Mouse (Mus musculus) liver, embryonic 13.5 days (tissue): Measurements from ENCODE around the gene Slc22a30. TPM values are rescaled to one million over a fixed set of nuclear protein-coding genes. Genes with fewer than 3 reads are reported as not detected.
"Not testable (repeated sequence)": the region's sequence is repeated elsewhere in the genome, so short reads cannot be mapped to it uniquely, and the experiment has no call there.

Experiments used
- ATAC-seq: fragments of 200-750 bp; cut with Nextera tagmentation; 2 replicates; pipeline ENCODE4 v1.8.0; 2017; ENCODE audit warnings: low read depth, mild to moderate bottlenecking, moderate number of reproducible peaks, moderate library complexity
- DNase-seq: peaks from one replicate; pipeline ENCODE4 v3.0.0; 2022
- H3K27ac ChIP-seq: fragments of 300-500 bp; sonication (generic); 2 replicates; pipeline ENCODE4 v1.5.1; 2015; ENCODE audit warnings: moderate library complexity, mild to moderate bottlenecking, inconsistent platforms
- H3K27me3 ChIP-seq: fragments of 300-500 bp; sonication (generic); 2 replicates; pipeline ENCODE4 v1.6.1; 2015; ENCODE audit warnings: mild to moderate bottlenecking, inconsistent platforms
- H3K36me3 ChIP-seq: fragments of 300-500 bp; sonication (generic); 2 replicates; pipeline ENCODE4 v1.6.1; 2015; ENCODE audit warnings: mild to moderate bottlenecking, inconsistent platforms
- H3K4me1 ChIP-seq: fragments of 300-500 bp; sonication (generic); replicated peaks from 2 replicates; pipeline ENCODE4 v1.6.1; 2015; ENCODE audit warnings: inconsistent platforms
- H3K4me2 ChIP-seq: fragments of 300-500 bp; sonication (generic); 2 replicates; pipeline ENCODE4 v1.6.1; 2015; ENCODE audit warnings: inconsistent platforms, mild to moderate bottlenecking, moderate library complexity
- H3K4me3 ChIP-seq: fragments of 300-500 bp; sonication (generic); replicated peaks from 2 replicates; pipeline ENCODE4 v1.5.1; 2015; ENCODE audit warnings: mild to moderate bottlenecking, inconsistent platforms
- H3K9ac ChIP-seq: fragments of 300-500 bp; sonication (generic); 2 replicates; pipeline ENCODE4 v1.6.1; 2015; ENCODE audit warnings: mild to moderate bottlenecking, inconsistent platforms
- H3K9me3 ChIP-seq: fragments of 300-500 bp; sonication (generic); replicated peaks from 2 replicates; pipeline ENCODE4 v1.6.1; 2016; ENCODE audit warnings: inconsistent platforms
- WGBS: fragments of 180-500 bp; shearing (Covaris S2); methylation state at CpG from one replicate; pipeline ENCODE4 v1.1.7; 2015; ENCODE audit not compliant: insufficient replicate concordance; 5-methylcytosine and 5-hydroxymethylcytosine counted together
- polyA plus RNA-seq: library from polyadenylated mRNA; unstranded; fragments of >200 nt; fragmentation: Nextera tagmentation; extraction: Ambion mirVana; gene quantifications from 2 replicates; pipeline ENCODE4 v1.2.1, GENCODE M21; 2015

Gene Slc22a30
- polyA plus RNA-seq = not detected in 2 replicates

GRCm38 (mm10) chr19:8405011-8405410 is at the start of gene Slc22a30:
TSS of gene Slc22a30 (minus strand) at chr19:8405111.
- DNase-seq, ATAC-seq, H3K4me2 ChIP-seq, H3K27me3 ChIP-seq, H3K4me1 ChIP-seq, H3K36me3 ChIP-seq, H3K9me3 ChIP-seq, H3K4me3 ChIP-seq, H3K27ac ChIP-seq, H3K9ac ChIP-seq: not testable (repeated sequence)
- WGBS = 65% methylated on average over 1 of the region's 2 CpGs

GRCm38 (mm10) chr19:8448321-8448720 is 43.4 kb upstream of the Slc22a30 start:
- no peak overlapping the region for H3K9ac ChIP-seq
- H3K4me3 ChIP-seq = no peak overlapping the region
- H3K4me1 ChIP-seq = no peaks in the 10 kb centered on the region
- 39% methylated on average over 2 of the region's 2 CpGs for WGBS
- no peak for ATAC-seq
- no peak for DNase-seq
- no peak overlapping the region for H3K27ac ChIP-seq
- no peaks in the 10 kb centered on the region; the same call in 1 of the 2 replicates for H3K9me3 ChIP-seq
- no peaks in the 10 kb centered on the region for H3K27me3 ChIP-seq
- no peak overlapping the region for H3K4me2 ChIP-seq
- no peaks in the 10 kb centered on the region for H3K36me3 ChIP-seq

- WGBS = 62% methylated on average over 1 of the region's 1 CpGs
- no peak for ATAC-seq
Observed at GRCm38 (mm10) chr19:8447516-8447915, 42.6 kb upstream of the Slc22a30 start.

GRCm38 (mm10) chr19:8431051-8431662 is 26.2 kb upstream of the Slc22a30 start:
- no peak overlapping the region for H3K4me3 ChIP-seq
- H3K4me1 ChIP-seq = no peaks in the 10 kb centered on the region
- no peaks in the 10 kb centered on the region for H3K36me3 ChIP-seq
- 0 out of 2 replicates have a peak, but pooled peaks cover 3% of the 10 kb centered on the region for H3K9me3 ChIP-seq
- WGBS = 66% methylated on average over 5 of the region's 5 CpGs
- DNase-seq (no peak), ATAC-seq (no peak)
- H3K27ac ChIP-seq = no peak overlapping the region
- no peak overlapping the region for H3K4me2 ChIP-seq
- no peak overlapping the region for H3K9ac ChIP-seq
- no peaks in the 10 kb centered on the region for H3K27me3 ChIP-seq

More at GRCm38 (mm10) chr19:8447516-8447915, 42.6 kb upstream of the Slc22a30 start:
- no peak overlapping the region for H3K27ac ChIP-seq
- H3K36me3 ChIP-seq = no peaks in the 10 kb centered on the region
- no peak overlapping the region for H3K4me2 ChIP-seq
- H3K4me3 ChIP-seq = no peak overlapping the region
- H3K9me3 ChIP-seq = no peaks in the 10 kb centered on the region; the same call in 1 of the 2 replicates
- no peaks in the 10 kb centered on the region for H3K27me3 ChIP-seq
- H3K9ac ChIP-seq = no peak overlapping the region
- no peaks in the 10 kb centered on the region for H3K4me1 ChIP-seq
- DNase-seq = no peak

GRCm38 (mm10) chr19:8407290-8408021 is 2.5 kb upstream of the Slc22a30 start:
- H3K9ac ChIP-seq, ATAC-seq: not testable (repeated sequence)

More at GRCm38 (mm10) chr19:8407290-8408021, 2.5 kb upstream of the Slc22a30 start:
- H3K36me3 ChIP-seq, H3K27me3 ChIP-seq, H3K4me3 ChIP-seq, H3K4me2 ChIP-seq, DNase-seq, H3K4me1 ChIP-seq, H3K27ac ChIP-seq, H3K9me3 ChIP-seq: not testable (repeated sequence)
- WGBS = 52% methylated on average over 14 of the region's 14 CpGs

Other genes with a start within 250 kb of the Slc22a30 start
- gene Slc22a29, start 186.2 kb downstream of the Slc22a30 start, polyA plus RNA-seq = not detected in 2 replicates
- gene Slc22a8, start 186.1 kb upstream of the Slc22a30 start, polyA plus RNA-seq = 1.3 and 1.6 TPM in 2 replicates
- not detected in 2 replicates for gene Slc22a6, start 212.9 kb upstream of the Slc22a30 start, polyA plus RNA-seq